Mouse (Mus musculus) olfactory bulb, adult 2 months (tissue): Measurements from ENCODE around the gene Oxsr1.
"Not testable (repeated sequence)": the region's sequence is repeated elsewhere in the genome, so short reads cannot be mapped to it uniquely, and the experiment has no call there.

Experiments used
- CTCF ChIP-seq: fragments of 200-500 bp; IDR thresholded peaks from 2 replicates; pipeline ENCODE4 v1.5.1; 2012; ENCODE audit warnings: low read depth, mild to moderate bottlenecking, low read length, moderate library complexity; ENCODE audit not compliant: insufficient read depth
- POLR2A ChIP-seq: fragments of 200-500 bp; IDR thresholded peaks from 2 replicates; pipeline ENCODE4 v1.6.1; 2012; ENCODE audit warnings: mild to moderate bottlenecking, low read depth, low read length, moderate library complexity; ENCODE audit not compliant: insufficient read depth

- TF ChIP-seq POLR2A, CTCF: not testable (repeated sequence)
These were observed 106.9 kb downstream of the Oxsr1 start for GRCm38 (mm10) chr9:119215341-119215740.
